Mouse (Mus musculus) cerebellum, adult 2 months (tissue): ENCODE data around the gene Ccdc150.

Source experiments
- CTCF ChIP-seq: fragments of 200-500 bp; IDR thresholded peaks from 2 replicates; pipeline ENCODE4 v1.5.1; 2011; ENCODE audit warnings: low read depth, mild to moderate bottlenecking, control low read depth, low read length, moderate library complexity, borderline replicate concordance; ENCODE audit not compliant: insufficient read depth
- POLR2A ChIP-seq: fragments of 200-500 bp; IDR thresholded peaks from 2 replicates; pipeline ENCODE4 v1.6.1; 2011; ENCODE audit warnings: low read length, control low read depth, borderline replicate concordance; ENCODE audit not compliant: insufficient read depth

DNA sequence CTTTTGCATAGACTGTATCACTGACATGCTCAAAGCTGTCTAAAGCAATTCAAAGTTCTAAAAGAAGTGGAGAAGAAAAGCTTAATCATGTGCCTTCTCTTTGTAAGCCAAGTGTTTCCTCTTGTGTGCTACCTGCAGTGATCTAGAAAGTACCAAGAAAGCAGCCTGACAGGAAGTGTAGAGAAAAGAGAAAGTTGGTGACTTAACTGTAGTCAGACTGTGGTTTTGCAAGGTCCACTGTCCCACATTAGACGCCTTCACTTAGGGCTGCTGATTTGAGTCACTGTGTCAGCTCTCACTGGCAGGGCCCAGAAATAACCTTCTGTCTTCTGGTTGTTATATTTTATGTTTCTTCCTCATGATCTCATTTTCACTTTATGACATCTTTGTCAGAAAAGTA, 29.1 kb downstream of the Ccdc150 start:
- TF ChIP-seq CTCF (no peak), POLR2A (no peak)
